Mouse (Mus musculus) limb, embryonic 15.5 days (tissue): ENCODE measurements around the gene Bysl. TPM values are rescaled to one million over a fixed set of nuclear protein-coding genes. Genes with fewer than 3 reads are reported as not detected.

Experiments used
- ATAC-seq: fragments of 200-750 bp; cut with Nextera tagmentation; 2 replicates; pipeline ENCODE4 v1.8.0; 2017; ENCODE audit warnings: low read depth, moderate TSS enrichment; ENCODE audit not compliant: insufficient number of reproducible peaks, low FRiP score, low TSS enrichment
- H3K27ac ChIP-seq: fragments of 300-500 bp; sonication (generic); 2 replicates; pipeline ENCODE4 v1.5.1; 2015; ENCODE audit warnings: moderate library complexity, mild to moderate bottlenecking, inconsistent platforms
- H3K27me3 ChIP-seq: fragments of 300-500 bp; sonication (generic); 2 replicates; pipeline ENCODE4 v1.6.1; 2015; ENCODE audit warnings: inconsistent platforms
- H3K36me3 ChIP-seq: fragments of 300-500 bp; sonication (generic); 2 replicates; pipeline ENCODE4 v1.6.1; 2015; ENCODE audit warnings: inconsistent platforms
- H3K4me1 ChIP-seq: fragments of 300-500 bp; sonication (generic); 2 replicates; pipeline ENCODE4 v1.6.1; 2015; ENCODE audit warnings: inconsistent platforms
- H3K4me2 ChIP-seq: fragments of 300-500 bp; sonication (generic); 2 replicates; pipeline ENCODE4 v1.6.1; 2015; ENCODE audit warnings: mild to moderate bottlenecking, inconsistent platforms
- H3K4me3 ChIP-seq: fragments of 300-500 bp; sonication (generic); 2 replicates; pipeline ENCODE4 v1.5.1; 2015; ENCODE audit warnings: mild to moderate bottlenecking, inconsistent platforms
- H3K9ac ChIP-seq: fragments of 300-500 bp; sonication (generic); 2 replicates; pipeline ENCODE4 v1.6.1; 2015; ENCODE audit warnings: inconsistent platforms
- H3K9me3 ChIP-seq: fragments of 300-500 bp; sonication (generic); 2 replicates; pipeline ENCODE4 v1.6.1; 2016; ENCODE audit warnings: inconsistent platforms
- WGBS: fragments of 180-500 bp; shearing (Covaris S2); methylation state at CpG from one replicate; pipeline ENCODE4 v1.1.7; 2015; 5-methylcytosine and 5-hydroxymethylcytosine counted together
- polyA plus RNA-seq: library from polyadenylated mRNA; unstranded; fragments of >200 nt; fragmentation: Nextera tagmentation; extraction: Ambion mirVana; gene quantifications from 2 replicates; pipeline ENCODE4 v1.2.1, GENCODE M21; 2015

Gene Bysl
- polyA plus RNA-seq, 1 experiment from 2014 or later, result 24.1 TPM

DNA sequence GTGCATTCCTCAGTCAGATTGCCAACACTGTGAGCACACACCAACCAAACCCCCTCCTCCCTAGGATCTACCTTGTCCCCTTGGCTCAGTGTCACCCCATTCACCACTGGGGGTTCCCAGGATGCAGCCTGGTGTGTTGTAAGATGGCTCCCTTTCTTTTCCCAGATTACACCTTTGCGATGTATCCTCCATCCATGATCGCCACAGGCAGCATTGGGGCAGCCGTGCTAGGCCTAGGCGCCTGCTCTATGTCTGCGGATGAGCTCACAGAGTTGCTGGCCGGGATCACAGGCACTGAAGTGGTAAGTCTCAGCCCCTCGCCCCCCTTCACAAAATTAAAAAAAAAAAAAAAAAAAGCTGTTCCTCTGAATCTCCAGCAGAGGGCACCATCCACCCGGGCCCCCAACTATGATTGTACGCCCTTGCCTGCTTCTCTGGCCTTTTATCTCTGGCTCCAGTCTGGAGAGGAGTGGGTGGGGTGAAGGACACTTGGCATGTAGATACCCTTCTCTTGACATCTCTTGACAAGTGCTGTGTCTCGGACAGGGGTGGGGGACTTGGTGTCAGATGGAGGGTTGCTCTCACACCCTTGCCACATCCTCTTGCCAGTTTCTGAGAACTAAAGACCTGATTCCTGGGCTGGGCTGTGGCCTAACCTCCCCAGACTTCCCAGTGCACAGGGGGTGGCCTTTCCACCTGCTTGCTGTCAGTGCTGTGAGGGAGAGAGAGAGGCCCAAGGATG lies 13.3 kb downstream of the Bysl start:
- Histone ChIP-seq H3K4me3 (no peak overlapping the region), H3K27ac (peak overlapping the region; percentile 97), H3K36me3 (peaks cover 62% of the 10 kb centered on the region), H3K9me3 (no peaks in the 10 kb centered on the region), H3K27me3 (no peaks in the 10 kb centered on the region), H3K4me1 (peaks cover 40% of the 10 kb centered on the region), H3K4me2 (peak overlapping the region; percentile 14; the same call in 1 of the 2 replicates), H3K9ac (no peak overlapping the region)
- WGBS, result 30% methylated on average over 10 of the region's 10 CpGs
- no peak for ATAC-seq

DNA sequence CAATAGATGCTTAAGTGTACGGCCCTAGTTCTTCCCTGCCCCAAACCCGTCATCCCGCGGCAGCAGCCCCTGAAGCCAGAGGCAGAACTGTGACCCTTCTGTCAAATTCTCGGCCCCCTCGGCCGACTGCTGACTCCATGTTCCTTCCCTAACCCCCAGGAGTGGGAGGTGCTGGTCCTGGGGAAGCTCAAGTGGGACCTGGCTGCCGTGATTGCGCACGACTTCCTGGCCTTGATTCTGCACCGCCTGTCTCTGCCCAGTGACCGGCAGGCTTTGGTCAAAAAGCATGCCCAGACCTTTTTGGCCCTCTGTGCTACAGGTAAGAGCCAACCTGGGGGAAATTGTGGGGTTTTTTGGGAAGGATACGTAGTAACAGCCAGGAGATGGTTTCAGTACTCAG lies 14.0 kb downstream of the Bysl start:
- peaks cover 47% of the 10 kb centered on the region for H3K4me1 ChIP-seq
- H3K27ac ChIP-seq, result peak overlapping the region; percentile 97
- H3K9ac ChIP-seq, result peak overlapping the region; percentile 20; the same call in 1 of the 2 replicates
- peak overlapping the region; percentile 93 for H3K4me3 ChIP-seq
- H3K27me3 ChIP-seq, result no peaks in the 10 kb centered on the region
- H3K36me3 ChIP-seq, result peaks cover 56% of the 10 kb centered on the region
- 53% methylated on average over 13 of the region's 13 CpGs for WGBS
- H3K9me3 ChIP-seq, result no peaks in the 10 kb centered on the region
- no peak for ATAC-seq
- H3K4me2 ChIP-seq, result peak overlapping the region; percentile 73

DNA sequence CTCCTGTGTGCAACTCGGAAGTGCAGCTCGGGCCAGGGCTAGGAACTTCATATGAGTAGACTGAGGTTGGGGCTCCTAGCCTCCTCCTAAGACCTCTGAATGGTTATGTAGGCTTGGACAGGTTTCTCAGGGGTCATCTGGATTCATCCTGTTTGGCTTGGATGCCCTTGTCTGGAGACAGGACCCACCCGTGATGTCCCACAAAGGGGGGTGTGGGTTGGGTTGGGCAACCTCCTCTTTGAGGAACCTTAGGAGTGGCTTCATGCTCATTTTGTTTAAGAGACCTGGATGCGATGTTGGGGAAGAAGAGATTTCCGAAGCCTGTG lies 14.5 kb downstream of the Bysl start:
- H3K36me3 ChIP-seq, result peaks cover 52% of the 10 kb centered on the region

DNA sequence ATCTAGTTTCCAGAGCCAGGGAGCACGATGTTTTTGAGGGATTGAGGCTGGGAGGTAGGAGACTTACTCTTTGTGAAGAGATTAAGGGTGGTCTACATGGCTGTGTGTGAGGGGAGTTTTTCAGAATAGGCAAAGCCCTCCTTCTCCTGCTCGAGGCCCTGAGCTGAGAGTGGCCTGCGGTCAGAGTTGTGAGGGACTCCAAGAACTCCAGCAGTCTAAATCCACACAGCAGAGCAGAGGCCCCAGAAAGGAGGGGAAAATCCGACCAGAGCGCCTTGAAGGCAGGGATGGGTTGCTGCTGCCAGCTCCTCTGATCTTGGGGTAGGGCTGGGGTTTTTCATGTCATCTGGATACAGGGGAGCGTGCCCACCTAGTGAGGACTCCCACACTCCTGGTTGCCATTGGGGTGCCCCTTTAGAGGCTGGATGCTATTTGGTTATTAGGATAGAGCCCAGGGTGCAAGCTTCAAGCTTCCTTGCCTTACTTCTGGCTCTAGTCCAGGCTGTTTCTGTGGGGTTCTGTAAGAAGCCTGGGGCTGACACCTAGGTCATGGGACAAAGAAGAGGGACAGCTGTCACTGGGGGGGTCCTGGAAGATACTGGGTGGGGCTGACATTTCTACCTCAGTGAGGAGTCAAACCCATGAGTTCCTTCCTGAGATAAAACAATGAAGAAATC lies 15.0 kb downstream of the Bysl start:
- H3K4me3 ChIP-seq, result peak overlapping the region; percentile 93
- no peak for ATAC-seq
- no peaks in the 10 kb centered on the region for H3K9me3 ChIP-seq
- peak overlapping the region; percentile 97 for H3K27ac ChIP-seq
- 11% methylated on average over 6 of the region's 6 CpGs for WGBS
- no peaks in the 10 kb centered on the region for H3K27me3 ChIP-seq
- H3K36me3 ChIP-seq, result peaks cover 47% of the 10 kb centered on the region
- peak overlapping the region; percentile 85 for H3K9ac ChIP-seq
- peak overlapping the region; percentile 73 for H3K4me2 ChIP-seq
- peaks cover 47% of the 10 kb centered on the region for H3K4me1 ChIP-seq

More for the DNA sequence above, 14.5 kb downstream of the Bysl start:
- ATAC-seq, result no peak
- Histone ChIP-seq H3K9ac (peak overlapping the region; percentile 85; the same call in 1 of the 2 replicates), H3K27ac (peak overlapping the region; percentile 97), H3K27me3 (no peaks in the 10 kb centered on the region), H3K4me2 (peak overlapping the region; percentile 73), H3K9me3 (no peaks in the 10 kb centered on the region), H3K4me1 (peaks cover 47% of the 10 kb centered on the region), H3K4me3 (peak overlapping the region; percentile 93)
- 47% methylated on average over 5 of the region's 5 CpGs for WGBS

DNA sequence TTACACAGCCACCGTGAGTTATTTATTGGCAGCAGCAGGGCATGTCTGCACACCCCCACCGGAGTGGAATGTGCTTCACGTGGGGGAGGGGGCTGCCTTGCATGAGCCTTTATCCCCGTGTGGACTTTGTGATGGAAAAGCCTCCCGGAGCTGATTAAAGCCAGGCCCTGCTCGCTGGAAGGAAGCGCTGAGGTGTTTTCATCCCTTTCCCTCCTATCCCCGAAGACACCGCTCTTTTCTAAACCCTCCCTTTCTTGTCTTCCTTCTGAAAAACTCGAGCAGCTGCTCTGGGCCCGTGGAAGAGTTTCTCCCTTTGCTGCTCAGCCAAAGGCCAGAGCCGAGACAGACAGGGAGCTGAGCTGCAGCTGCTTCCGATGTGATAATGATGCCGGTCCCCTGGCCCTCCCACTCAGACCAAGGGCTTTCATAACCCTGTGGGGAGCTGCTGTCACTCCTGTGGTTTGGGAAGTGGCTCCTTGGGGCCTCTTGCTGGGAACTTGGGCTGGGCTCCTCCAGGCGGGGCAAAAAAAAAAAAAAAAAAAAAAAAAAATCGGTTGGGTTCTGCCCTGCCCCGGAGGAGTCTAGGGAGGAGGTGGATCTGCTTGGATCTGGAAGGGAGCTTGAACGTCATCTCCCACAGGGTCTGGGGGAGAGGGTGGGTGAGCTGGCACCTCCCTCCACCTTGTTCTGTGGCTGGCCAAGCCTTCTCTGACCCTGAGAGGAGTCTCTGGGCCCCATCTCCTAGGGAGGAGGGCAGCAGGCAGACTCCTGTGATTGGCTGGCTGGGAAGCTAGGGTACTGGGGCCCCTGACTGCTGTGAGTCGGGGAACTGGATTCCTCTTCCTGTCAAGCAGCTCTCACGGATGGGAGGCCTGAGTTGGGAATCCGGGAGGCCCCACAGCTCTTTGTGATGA lies 15.8 kb downstream of the Bysl start:
- under 1% methylated on average over 21 of the region's 21 CpGs for WGBS
- peak; percentile 77 for ATAC-seq
- peak overlapping the region; percentile 73 for H3K4me2 ChIP-seq
- H3K27ac ChIP-seq, result peak overlapping the region; percentile 97
- no peaks in the 10 kb centered on the region for H3K9me3 ChIP-seq
- peaks cover 47% of the 10 kb centered on the region for H3K4me1 ChIP-seq
- peaks cover 39% of the 10 kb centered on the region for H3K36me3 ChIP-seq
- H3K27me3 ChIP-seq, result no peaks in the 10 kb centered on the region
- peak overlapping the region; percentile 85 for H3K9ac ChIP-seq
- peak overlapping the region; percentile 93 for H3K4me3 ChIP-seq

DNA sequence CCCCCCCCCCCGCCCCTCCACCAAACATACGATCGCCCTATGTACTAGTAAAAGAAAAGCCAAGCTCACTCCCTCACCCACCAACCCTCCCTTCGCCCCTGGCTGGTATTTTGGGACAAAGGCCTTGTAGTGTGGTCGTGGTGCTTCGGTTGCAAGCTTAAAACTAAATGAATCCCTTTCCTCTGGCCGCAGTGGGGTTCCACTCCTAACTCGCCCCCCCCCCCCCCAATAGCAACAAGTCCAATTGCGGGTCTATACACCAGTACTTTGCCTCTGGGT lies 16.4 kb downstream of the Bysl start:
- no peaks in the 10 kb centered on the region for H3K9me3 ChIP-seq
- no peak for ATAC-seq
- peaks cover 33% of the 10 kb centered on the region for H3K36me3 ChIP-seq
- H3K4me1 ChIP-seq, result peaks cover 47% of the 10 kb centered on the region
- H3K9ac ChIP-seq, result peak overlapping the region; percentile 85
- H3K4me2 ChIP-seq, result peak overlapping the region; percentile 73
- 0% methylated on average over 7 of the region's 9 CpGs for WGBS
- no peaks in the 10 kb centered on the region for H3K27me3 ChIP-seq
- H3K27ac ChIP-seq, result peak overlapping the region; percentile 97
- H3K4me3 ChIP-seq, result peak overlapping the region; percentile 93

DNA sequence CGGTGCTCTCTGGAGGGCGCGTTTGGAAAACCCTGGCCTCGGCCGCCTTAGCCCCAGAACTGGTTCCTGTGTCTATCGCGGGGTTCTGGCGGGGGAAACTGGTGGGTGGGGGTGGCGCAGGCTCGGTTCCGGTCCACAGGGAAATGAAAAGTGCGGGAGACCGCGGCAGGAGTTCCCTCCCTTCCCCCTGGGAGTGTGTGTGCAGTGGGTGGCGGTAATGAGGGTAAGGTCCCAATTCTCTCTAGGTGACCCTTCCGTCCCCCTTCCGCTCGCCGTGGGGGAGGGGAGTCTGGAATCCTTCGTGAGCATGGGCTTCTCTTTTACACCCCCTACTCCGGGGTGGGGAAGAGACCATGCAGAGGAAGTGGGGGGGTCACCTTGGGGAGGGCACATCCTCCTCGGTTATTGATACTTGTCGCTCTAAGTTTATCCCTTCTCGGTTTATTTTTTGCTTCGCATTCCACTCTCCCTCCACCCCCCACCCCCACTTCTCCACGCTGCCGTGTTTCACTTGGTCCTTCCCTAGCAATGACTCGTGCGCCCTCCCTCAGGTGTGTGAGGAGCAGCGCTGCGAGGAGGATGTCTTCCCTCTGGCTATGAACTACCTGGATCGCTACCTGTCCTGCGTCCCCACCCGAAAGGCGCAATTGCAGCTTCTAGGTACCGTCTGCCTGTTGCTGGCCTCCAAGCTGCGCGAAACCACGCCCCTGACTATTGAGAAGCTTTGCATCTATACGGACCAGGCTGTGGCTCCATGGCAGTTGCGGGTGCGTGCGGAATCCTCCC lies 16.9 kb downstream of the Bysl start:
- ATAC-seq, result no peak

DNA sequence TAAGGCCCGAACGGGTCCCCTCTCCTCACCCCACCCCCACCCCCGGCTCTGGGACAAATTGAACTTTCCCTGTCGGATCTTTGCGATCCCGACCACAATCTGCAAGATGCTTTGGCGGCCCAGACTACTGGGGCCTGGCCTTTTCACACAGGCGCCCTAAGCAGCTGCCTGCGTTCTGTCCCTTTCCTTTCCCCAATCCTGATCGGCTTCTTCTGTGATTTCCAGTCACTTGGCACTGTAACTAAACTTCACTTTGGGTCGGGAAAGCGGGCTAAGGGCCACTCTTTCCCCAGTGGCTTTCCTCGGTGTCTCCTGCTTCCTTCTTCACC lies 17.5 kb downstream of the Bysl start:
- peak overlapping the region; percentile 73 for H3K4me2 ChIP-seq
- peaks cover 43% of the 10 kb centered on the region for H3K4me1 ChIP-seq
- H3K4me3 ChIP-seq, result peak overlapping the region; percentile 93
- H3K36me3 ChIP-seq, result peaks cover 22% of the 10 kb centered on the region
- peak overlapping the region; percentile 85 for H3K9ac ChIP-seq
- no peaks in the 10 kb centered on the region for H3K27me3 ChIP-seq
- ATAC-seq, result no peak
- peak overlapping the region; percentile 97 for H3K27ac ChIP-seq
- H3K9me3 ChIP-seq, result no peaks in the 10 kb centered on the region
- WGBS, result 0% methylated on average over 13 of the region's 13 CpGs

More for the DNA sequence above, 16.9 kb downstream of the Bysl start:
- peak overlapping the region; percentile 85 for H3K9ac ChIP-seq
- H3K9me3 ChIP-seq, result no peaks in the 10 kb centered on the region
- H3K4me1 ChIP-seq, result peaks cover 43% of the 10 kb centered on the region
- no peaks in the 10 kb centered on the region for H3K27me3 ChIP-seq
- H3K36me3 ChIP-seq, result peaks cover 27% of the 10 kb centered on the region
- under 1% methylated on average over 43 of the region's 43 CpGs for WGBS
- peak overlapping the region; percentile 93 for H3K4me3 ChIP-seq
- H3K27ac ChIP-seq, result peak overlapping the region; percentile 97
- peak overlapping the region; percentile 73 for H3K4me2 ChIP-seq

DNA sequence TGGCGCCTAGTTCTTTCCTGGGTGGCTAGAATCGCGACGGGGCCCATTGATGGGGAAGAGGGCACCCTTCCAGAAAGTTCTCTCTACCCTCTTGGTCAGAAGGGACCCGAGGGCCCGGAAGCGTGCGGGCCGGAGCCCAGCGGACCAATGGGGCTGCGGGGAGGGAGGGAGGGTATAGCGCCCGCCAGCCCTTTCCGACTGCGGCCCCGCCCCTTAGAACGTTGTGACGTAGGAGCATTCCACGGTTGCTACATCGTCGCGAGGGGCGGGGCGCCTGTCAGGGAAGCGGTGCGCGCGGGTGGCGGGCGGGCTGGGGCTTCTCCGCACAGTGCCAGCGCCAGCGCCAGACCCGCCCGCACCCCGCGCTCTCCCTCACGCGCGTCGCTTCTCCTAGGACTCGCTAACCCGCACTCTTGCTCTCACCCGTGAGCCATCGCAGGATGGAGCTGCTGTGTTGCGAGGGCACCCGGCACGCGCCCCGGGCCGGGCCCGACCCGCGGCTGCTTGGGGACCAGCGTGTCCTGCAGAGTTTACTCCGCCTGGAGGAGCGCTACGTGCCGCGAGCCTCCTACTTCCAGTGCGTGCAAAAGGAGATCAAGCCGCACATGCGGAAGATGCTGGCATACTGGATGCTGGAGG lies 18.0 kb downstream of the Bysl start:
- peak overlapping the region; percentile 97 for H3K27ac ChIP-seq
- ATAC-seq, result peak; percentile 82
- no peaks in the 10 kb centered on the region for H3K27me3 ChIP-seq
- H3K36me3 ChIP-seq, result peaks cover 17% of the 10 kb centered on the region
- peak overlapping the region; percentile 73 for H3K4me2 ChIP-seq
- H3K4me1 ChIP-seq, result peaks cover 42% of the 10 kb centered on the region
- H3K9me3 ChIP-seq, result no peaks in the 10 kb centered on the region
- WGBS, result 0% methylated on average over 56 of the region's 63 CpGs
- H3K9ac ChIP-seq, result peak overlapping the region; percentile 85
- H3K4me3 ChIP-seq, result peak overlapping the region; percentile 93

DNA sequence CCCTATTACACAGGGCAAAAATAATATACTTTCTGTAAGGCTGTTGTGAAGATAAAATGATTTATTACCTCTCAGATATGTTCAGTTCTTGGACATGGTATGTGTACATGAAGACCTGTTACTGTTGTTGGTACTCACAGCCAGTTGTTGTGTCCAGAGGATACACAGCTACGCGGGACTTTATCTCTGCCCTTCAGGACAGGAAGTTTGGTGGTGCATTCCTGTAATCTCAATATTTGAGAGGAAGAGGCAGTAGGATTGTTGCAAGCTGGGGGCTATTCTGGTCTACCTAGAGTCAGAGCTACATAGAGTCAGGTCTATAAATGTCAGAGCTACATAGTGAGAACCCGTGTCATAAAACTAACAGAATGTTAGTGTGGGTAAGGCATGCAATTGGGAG lies 20.2 kb downstream of the Bysl start:
- H3K4me2 ChIP-seq, result no peak overlapping the region
- ATAC-seq, result no peak
- WGBS, result 85% methylated on average over 3 of the region's 3 CpGs
- peaks cover 19% of the 10 kb centered on the region for H3K4me1 ChIP-seq
- H3K27me3 ChIP-seq, result no peaks in the 10 kb centered on the region
- H3K4me3 ChIP-seq, result no peak overlapping the region
- no peaks in the 10 kb centered on the region for H3K9me3 ChIP-seq
- no peak overlapping the region for H3K27ac ChIP-seq
- H3K9ac ChIP-seq, result no peak overlapping the region
- no peaks in the 10 kb centered on the region for H3K36me3 ChIP-seq

DNA sequence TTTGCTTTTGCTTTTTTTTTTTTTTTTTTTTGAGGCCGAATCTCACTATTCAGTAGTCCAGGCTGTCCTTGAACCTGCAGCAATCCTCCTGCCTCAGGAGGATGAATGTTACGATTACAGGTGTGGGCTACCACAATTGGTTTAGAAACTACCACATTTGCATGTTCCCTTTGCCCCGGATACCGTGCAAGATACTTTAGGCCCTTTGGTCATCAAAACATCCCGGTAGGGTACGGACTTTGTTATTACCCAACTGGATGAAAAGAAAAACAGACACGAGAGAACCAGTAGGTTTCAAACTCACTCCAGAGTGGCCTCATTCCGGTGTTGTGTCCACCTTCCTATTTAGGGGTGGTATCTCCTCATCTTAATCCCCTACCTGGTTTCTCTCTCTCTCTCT lies 22.8 kb downstream of the Bysl start:
- Histone ChIP-seq H3K4me3 (no peak overlapping the region), H3K27me3 (no peaks in the 10 kb centered on the region), H3K9me3 (no peaks in the 10 kb centered on the region), H3K36me3 (no peaks in the 10 kb centered on the region), H3K4me1 (peaks cover 8% of the 10 kb centered on the region), H3K4me2 (no peak overlapping the region), H3K9ac (no peak overlapping the region), H3K27ac (no peak overlapping the region)
- WGBS, result 88% methylated on average over 8 of the region's 8 CpGs
- ATAC-seq, result no peak
